Mouse (Mus musculus): Measurements from ENCODE around the gene Thsd1.
A peak's percentile ranks its signal among the peaks of the same experiment; 100 is the strongest.

Gene Thsd1

GRCm38 (mm10) chr8:22265194-22265593 is 38.1 kb downstream of the Thsd1 start:
- no peak for DNase-seq

- no peak for DNase-seq
Observed at GRCm38 (mm10) chr8:22266809-22267208, 39.7 kb downstream of the Thsd1 start.

GRCm38 (mm10) chr8:22273142-22273541 is 46.0 kb downstream of the Thsd1 start:
- no peak for DNase-seq

GRCm38 (mm10) chr8:22274641-22275040 is 47.5 kb downstream of the Thsd1 start:
- DNase-seq: no peak

- DNase-seq: no peak
Observed at GRCm38 (mm10) chr8:22282999-22283491, 55.9 kb downstream of the Thsd1 start, which contains the start of gene Tpte. TSS of gene Tpte (plus strand) at chr8:22283441.

- DNase-seq: peak; percentile 61 to 70
Observed at GRCm38 (mm10) chr8:22302326-22302725, 75.2 kb downstream of the Thsd1 start.

- DNase-seq: peak; percentile 49 to 68
Observed at GRCm38 (mm10) chr8:22302896-22303306, 75.8 kb downstream of the Thsd1 start.

GRCm38 (mm10) chr8:22304045-22304444 is 76.9 kb downstream of the Thsd1 start:
- DNase-seq: peak; percentile 8 to 13

- DNase-seq: peak; percentile 64 to 80
Observed at GRCm38 (mm10) chr8:22306999-22307398, 79.9 kb downstream of the Thsd1 start.
